Mouse (Mus musculus) gastrocnemius, adult 8-10 months (tissue): ENCODE results near the gene Clasrp. TPM values are rescaled to one million over a fixed set of nuclear protein-coding genes. Genes with fewer than 3 reads are reported as not detected.

Experiments used
- DNase-seq, 2 experiments: peaks; one replicate each; pipeline ENCODE4 v3.0.0; 2022; ENCODE audit warnings: low spot score in 2 of 2
- total RNA-seq, 4 experiments: library from RNA; stranded (reverse); gene quantifications; 2 replicates each; pipeline ENCODE4 v1.2.4; 2022

Gene Clasrp
- 10 to 100 TPM in 1 of 4 experiments, 1 to 10 TPM in 3; 6.3 to 10.0 (median 9.2) TPM for total RNA-seq

- DNase-seq = peak; percentile 91 to 93
Observed at GRCm38 (mm10) chr7:19603849-19604605, at the start of gene Clasrp. Gene Clasrp, minus strand, starts transcription at chr7:19604486.

GRCm38 (mm10) chr7:19652614-19653013 is 48.3 kb upstream of the Clasrp start:
- DNase-seq = no peak

- DNase-seq = no peak
Observed at GRCm38 (mm10) chr7:19651063-19651786, 46.9 kb upstream of the Clasrp start.

- no peak for DNase-seq
Observed at GRCm38 (mm10) chr7:19641223-19641622, 36.9 kb upstream of the Clasrp start.

GRCm38 (mm10) chr7:19635074-19635827 is 31.0 kb upstream of the Clasrp start:
- no peak for DNase-seq

GRCm38 (mm10) chr7:19634591-19634990 is 30.3 kb upstream of the Clasrp start:
- DNase-seq = peak; percentile 64 to 72

GRCm38 (mm10) chr7:19633855-19634254 is 29.6 kb upstream of the Clasrp start:
- DNase-seq = no peak

GRCm38 (mm10) chr7:19633197-19633596 is 28.9 kb upstream of the Clasrp start:
- DNase-seq = no peak

- DNase-seq = no peak
Observed at GRCm38 (mm10) chr7:19632720-19633119, 28.4 kb upstream of the Clasrp start.

- DNase-seq = no peak
Observed at GRCm38 (mm10) chr7:19632275-19632674, 28.0 kb upstream of the Clasrp start.

- DNase-seq = peak; percentile 82 to 86
Observed at GRCm38 (mm10) chr7:19629361-19629734, 25.1 kb upstream of the Clasrp start, which contains the start of gene Relb. Gene Relb, minus strand, starts transcription at chr7:19629438.

GRCm38 (mm10) chr7:19628536-19629360 is 24.5 kb upstream of the Clasrp start:
- peak; percentile 95 to 97 for DNase-seq

- DNase-seq = no peak
Observed at GRCm38 (mm10) chr7:19628192-19628535, 23.9 kb upstream of the Clasrp start.

- no peak for DNase-seq
Observed at GRCm38 (mm10) chr7:19627721-19628120, 23.4 kb upstream of the Clasrp start.

- DNase-seq = no peak
Observed at GRCm38 (mm10) chr7:19623433-19623832, 19.1 kb upstream of the Clasrp start.

GRCm38 (mm10) chr7:19622241-19622640 is 18.0 kb upstream of the Clasrp start:
- DNase-seq = no peak

GRCm38 (mm10) chr7:19620811-19621210 is 16.5 kb upstream of the Clasrp start:
- DNase-seq = no peak

GRCm38 (mm10) chr7:19619004-19619801 is 14.9 kb upstream of the Clasrp start:
- DNase-seq = peak; percentile 35 to 39

GRCm38 (mm10) chr7:19615036-19615577 is 10.8 kb upstream of the Clasrp start:
- DNase-seq = no peak

- DNase-seq = no peak
Observed at GRCm38 (mm10) chr7:19610969-19611368, 6.7 kb upstream of the Clasrp start.
